Mouse (Mus musculus) neural tube, embryonic 13.5 days (tissue): Measurements from ENCODE around the gene Slc15a4. TPM values are rescaled to one million over a fixed set of nuclear protein-coding genes. Genes with fewer than 3 reads are reported as not detected.

Experiments used
- ATAC-seq: fragments of 200-750 bp; cut with Nextera tagmentation; 2 replicates; pipeline ENCODE4 v1.8.0; 2017; ENCODE audit warnings: low read depth, mild to moderate bottlenecking, moderate TSS enrichment, moderate library complexity
- H3K27ac ChIP-seq: fragments of 300-500 bp; sonication (generic); replicated peaks from 2 replicates; pipeline ENCODE4 v1.5.1; 2015; ENCODE audit warnings: moderate library complexity, mild to moderate bottlenecking, inconsistent platforms
- H3K27me3 ChIP-seq: fragments of 300-500 bp; sonication (generic); 2 replicates; pipeline ENCODE4 v1.6.1; 2015; ENCODE audit warnings: mild to moderate bottlenecking, inconsistent platforms
- H3K36me3 ChIP-seq: fragments of 300-500 bp; sonication (generic); 2 replicates; pipeline ENCODE4 v1.6.1; 2015; ENCODE audit warnings: mild to moderate bottlenecking, inconsistent platforms
- H3K4me1 ChIP-seq: fragments of 300-500 bp; sonication (generic); replicated peaks from 2 replicates; pipeline ENCODE4 v1.6.1; 2015; ENCODE audit warnings: inconsistent platforms
- H3K4me2 ChIP-seq: fragments of 300-500 bp; sonication (generic); 2 replicates; pipeline ENCODE4 v1.6.1; 2015; ENCODE audit warnings: inconsistent platforms, mild to moderate bottlenecking, moderate library complexity
- H3K4me3 ChIP-seq: fragments of 300-500 bp; sonication (generic); 2 replicates; pipeline ENCODE4 v1.5.1; 2015; ENCODE audit warnings: mild to moderate bottlenecking, inconsistent platforms
- H3K9ac ChIP-seq: fragments of 300-500 bp; sonication (generic); 2 replicates; pipeline ENCODE4 v1.6.1; 2015; ENCODE audit warnings: moderate library complexity, mild to moderate bottlenecking, inconsistent platforms
- H3K9me3 ChIP-seq: fragments of 300-500 bp; sonication (generic); 2 replicates; pipeline ENCODE4 v1.6.1; 2016; ENCODE audit warnings: inconsistent platforms
- WGBS: fragments of 180-500 bp; shearing (Covaris S2); methylation state at CpG from one replicate; pipeline ENCODE4 v1.1.7; 2015; 5-methylcytosine and 5-hydroxymethylcytosine counted together
- polyA plus RNA-seq: library from polyadenylated mRNA; unstranded; fragments of >200 nt; fragmentation: Nextera tagmentation; extraction: Ambion mirVana; gene quantifications from 2 replicates; pipeline ENCODE4 v1.2.1, GENCODE M21; 2015

Slc15a4 gene
- polyA plus RNA-seq, 1 experiment from 2014 or later, result 26.5 TPM

DNA sequence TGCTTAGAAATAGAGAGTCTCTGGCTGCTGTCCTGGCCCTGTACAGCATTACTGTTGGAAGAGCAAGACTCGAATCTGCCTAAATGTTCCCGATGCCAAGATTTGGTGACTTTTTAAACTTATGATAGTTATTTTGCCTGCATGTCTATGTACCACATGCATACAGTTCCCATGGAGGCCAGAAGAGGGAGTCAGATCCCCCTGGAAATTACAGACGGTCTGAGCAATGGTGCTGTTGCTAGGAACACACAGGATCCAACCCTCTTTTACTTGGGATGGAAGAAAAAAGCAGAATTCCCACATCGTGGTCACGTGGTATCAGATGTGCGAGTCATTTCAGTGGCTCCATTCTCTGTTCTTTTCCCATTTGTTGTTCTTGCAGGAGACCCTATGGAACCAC, 39.8 kb downstream of the Slc15a4 start:
- WGBS, result 82% methylated on average over 6 of the region's 6 CpGs
- no peak overlapping the region for H3K4me3 ChIP-seq
- H3K4me1 ChIP-seq, result no peaks in the 10 kb centered on the region
- no peaks in the 10 kb centered on the region for H3K9me3 ChIP-seq
- H3K27ac ChIP-seq, result no peak overlapping the region
- no peak overlapping the region for H3K4me2 ChIP-seq
- H3K36me3 ChIP-seq, result peaks cover 57% of the 10 kb centered on the region
- no peak for ATAC-seq
- no peaks in the 10 kb centered on the region for H3K27me3 ChIP-seq
- no peak overlapping the region for H3K9ac ChIP-seq

DNA sequence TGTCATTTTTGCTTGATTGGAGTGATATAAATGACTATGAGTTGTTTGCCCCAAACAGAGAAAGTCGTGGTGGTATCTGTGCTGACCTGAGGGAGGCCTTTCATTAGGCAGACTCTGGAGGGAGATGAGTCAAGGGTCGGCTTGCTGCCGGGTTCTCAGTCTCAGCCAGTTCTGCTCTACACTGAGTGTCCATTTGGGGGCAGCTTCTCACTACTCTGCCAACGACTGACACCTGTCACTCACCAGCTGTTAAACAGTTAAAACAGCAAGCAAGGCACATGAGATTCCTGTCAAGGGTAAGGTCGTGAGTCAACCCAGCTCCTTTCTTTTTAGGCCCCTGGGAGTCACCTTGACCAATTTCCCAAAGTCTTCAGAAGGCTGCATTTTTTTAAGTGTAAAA, 40.3 kb downstream of the Slc15a4 start:
- 80% methylated on average over 5 of the region's 5 CpGs for WGBS

GRCm38 (mm10) chr5:127587854-127588253, 44.8 kb downstream of the Slc15a4 start:
- Histone ChIP-seq H3K9ac (no peak overlapping the region), H3K4me2 (no peak overlapping the region), H3K36me3 (peaks cover 7% of the 10 kb centered on the region; the same call in 1 of the 2 replicates), H3K4me1 (no peaks in the 10 kb centered on the region), H3K4me3 (no peak overlapping the region), H3K27ac (no peak overlapping the region), H3K27me3 (no peaks in the 10 kb centered on the region), H3K9me3 (no peaks in the 10 kb centered on the region)
- WGBS, result 61% methylated on average over 6 of the region's 6 CpGs
- no peak for ATAC-seq

More for the DNA sequence above, 40.3 kb downstream of the Slc15a4 start:
- Histone ChIP-seq H3K27me3 (no peaks in the 10 kb centered on the region), H3K36me3 (peaks cover 52% of the 10 kb centered on the region), H3K4me3 (no peak overlapping the region), H3K4me1 (no peaks in the 10 kb centered on the region), H3K9ac (no peak overlapping the region), H3K9me3 (no peaks in the 10 kb centered on the region), H3K27ac (no peak overlapping the region), H3K4me2 (no peak overlapping the region)
- ATAC-seq, result no peak

GRCm38 (mm10) chr5:127583658-127584057, 49.0 kb downstream of the Slc15a4 start:
- Histone ChIP-seq H3K4me1 (no peaks in the 10 kb centered on the region), H3K27me3 (no peaks in the 10 kb centered on the region), H3K36me3 (no peaks in the 10 kb centered on the region), H3K9ac (no peak overlapping the region), H3K9me3 (no peaks in the 10 kb centered on the region), H3K4me3 (no peak overlapping the region), H3K27ac (no peak overlapping the region), H3K4me2 (no peak overlapping the region)
- 86% methylated on average over 8 of the region's 8 CpGs for WGBS
- ATAC-seq, result no peak

GRCm38 (mm10) chr5:127577419-127577818, 55.3 kb downstream of the Slc15a4 start:
- no peak overlapping the region for H3K4me3 ChIP-seq
- H3K9ac ChIP-seq, result no peak overlapping the region
- no peak for ATAC-seq
- no peak overlapping the region for H3K27ac ChIP-seq
- H3K4me1 ChIP-seq, result no peaks in the 10 kb centered on the region
- no peaks in the 10 kb centered on the region for H3K36me3 ChIP-seq
- H3K27me3 ChIP-seq, result no peaks in the 10 kb centered on the region
- H3K4me2 ChIP-seq, result no peak overlapping the region
- no peaks in the 10 kb centered on the region for H3K9me3 ChIP-seq
- 54% methylated on average over 8 of the region's 8 CpGs for WGBS

GRCm38 (mm10) chr5:127567165-127567741, 65.4 kb downstream of the Slc15a4 start:
- H3K9ac ChIP-seq, result no peak overlapping the region
- H3K4me3 ChIP-seq, result no peak overlapping the region
- H3K4me2 ChIP-seq, result no peak overlapping the region
- no peak overlapping the region for H3K27ac ChIP-seq
- H3K27me3 ChIP-seq, result no peaks in the 10 kb centered on the region
- H3K36me3 ChIP-seq, result no peaks in the 10 kb centered on the region
- no peaks in the 10 kb centered on the region for H3K9me3 ChIP-seq
- no peak for ATAC-seq
- no peaks in the 10 kb centered on the region for H3K4me1 ChIP-seq
- WGBS, result 78% methylated on average over 6 of the region's 6 CpGs

DNA sequence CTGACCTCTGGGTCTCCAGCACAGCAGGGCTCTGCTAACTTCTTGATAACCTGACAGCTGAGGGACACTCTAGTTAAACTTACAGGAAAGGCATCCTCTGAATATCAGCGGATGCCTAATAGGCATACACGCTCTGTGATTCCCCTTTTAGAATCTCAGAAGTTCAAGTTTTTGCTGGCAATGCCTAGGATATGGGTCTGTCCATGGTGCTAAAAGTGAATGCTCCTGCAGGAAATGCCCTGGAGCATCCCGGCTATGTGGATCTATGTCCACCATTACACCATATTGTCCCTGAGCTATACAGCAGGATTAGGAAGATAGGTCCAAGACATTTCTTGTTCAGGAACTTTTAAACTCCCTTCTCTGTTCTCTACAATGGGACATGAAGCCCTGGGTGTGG, 71.6 kb downstream of the Slc15a4 start:
- Histone ChIP-seq H3K4me3 (no peak overlapping the region), H3K9ac (no peak overlapping the region), H3K27ac (no peak overlapping the region), H3K4me2 (no peak overlapping the region), H3K36me3 (no peaks in the 10 kb centered on the region), H3K9me3 (no peaks in the 10 kb centered on the region), H3K4me1 (no peaks in the 10 kb centered on the region), H3K27me3 (no peaks in the 10 kb centered on the region)
- 94% methylated on average over 3 of the region's 3 CpGs for WGBS
- ATAC-seq, result no peak

GRCm38 (mm10) chr5:127548136-127548535, 84.6 kb downstream of the Slc15a4 start:
- no peaks in the 10 kb centered on the region for H3K36me3 ChIP-seq
- no peak for ATAC-seq
- no peaks in the 10 kb centered on the region for H3K9me3 ChIP-seq
- no peaks in the 10 kb centered on the region for H3K27me3 ChIP-seq
- 67% methylated on average over 2 of the region's 2 CpGs for WGBS
- no peak overlapping the region for H3K9ac ChIP-seq
- H3K4me2 ChIP-seq, result peak overlapping the region; percentile 22; the same call in 1 of the 2 replicates
- no peak overlapping the region for H3K4me3 ChIP-seq
- peaks cover 4% of the 10 kb centered on the region; the same call in 1 of the 2 replicates for H3K4me1 ChIP-seq
- H3K27ac ChIP-seq, result 0 out of 2 replicates have a peak overlapping the region, but pooled peaks have one; percentile 1

DNA sequence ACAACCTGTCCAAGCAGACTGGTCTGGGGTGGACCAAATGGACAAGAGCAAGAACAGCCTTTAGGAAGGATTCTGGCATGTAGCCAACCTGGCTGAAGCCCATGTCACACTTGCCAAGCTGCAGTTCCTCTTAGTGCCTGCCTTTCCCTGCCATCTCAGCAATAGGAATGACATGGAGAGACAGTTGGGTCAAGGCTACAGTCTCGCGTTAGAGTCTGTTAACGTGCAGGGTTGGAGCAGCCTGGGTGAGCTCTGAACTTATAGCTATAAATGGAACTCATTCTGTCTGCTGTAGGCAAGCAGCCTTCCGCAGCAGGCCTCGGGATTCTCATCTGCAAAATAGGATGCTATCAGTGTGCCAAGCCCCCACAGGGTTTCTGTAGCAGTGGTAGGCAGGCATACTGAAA, 86.1 kb downstream of the Slc15a4 start:
- Histone ChIP-seq H3K4me2 (no peak overlapping the region), H3K36me3 (no peaks in the 10 kb centered on the region), H3K4me3 (no peak overlapping the region), H3K4me1 (peaks cover 4% of the 10 kb centered on the region; the same call in 1 of the 2 replicates), H3K27me3 (no peaks in the 10 kb centered on the region), H3K27ac (no peak overlapping the region), H3K9me3 (no peaks in the 10 kb centered on the region), H3K9ac (no peak overlapping the region)
- ATAC-seq, result no peak
- WGBS, result 92% methylated on average over 5 of the region's 5 CpGs

Other genes starting within 250 kb of the Slc15a4 start
- gene Glt1d1, start 635 bp downstream of the Slc15a4 start, polyA plus RNA-seq, result 0.80 and 1.8 TPM in 2 replicates